Mouse (Mus musculus): ENCODE data around the gene Gkn2.

Gkn2 gene

GRCm38 (mm10) chr6:87399886-87400566, 26.9 kb downstream of the Gkn2 start:
- no peak for DNase-seq (ENCODE audit: low read depth, low spot score)

- DNase-seq (ENCODE audit: low read depth, low spot score): no peak
Measured at GRCm38 (mm10) chr6:87401456-87401855, 28.3 kb downstream of the Gkn2 start.

- no peak for DNase-seq (ENCODE audit: low read depth, low spot score)
Measured at GRCm38 (mm10) chr6:87412011-87412410, 38.9 kb downstream of the Gkn2 start.

GRCm38 (mm10) chr6:87422304-87422703, 49.1 kb downstream of the Gkn2 start:
- no peak for DNase-seq (ENCODE audit: low read depth, low spot score)

- peak; percentile 20 for DNase-seq (ENCODE audit: low read depth, low spot score)
Measured at GRCm38 (mm10) chr6:87424037-87424816, 51.1 kb downstream of the Gkn2 start.

GRCm38 (mm10) chr6:87426954-87427353, 53.8 kb downstream of the Gkn2 start:
- DNase-seq (ENCODE audit: low read depth, low spot score): no peak

GRCm38 (mm10) chr6:87427616-87428015, 54.5 kb downstream of the Gkn2 start:
- DNase-seq (ENCODE audit: low read depth, low spot score): no peak

- no peak for DNase-seq (ENCODE audit: low read depth, low spot score)
Measured at GRCm38 (mm10) chr6:87428487-87429044, 55.4 kb downstream of the Gkn2 start, which contains the start of gene Bmp10. Bmp10 (plus strand) TSS chr6:87428994.
